Mouse (Mus musculus) cortical plate, adult 2 months (tissue): Measurements from ENCODE around the gene Grin2b.

ENCODE experiments used
- CTCF ChIP-seq: fragments of 200-500 bp; IDR thresholded peaks from 2 replicates; pipeline ENCODE4 v1.5.1; 2011; ENCODE audit warnings: mild to moderate bottlenecking, control low read depth, low read length; ENCODE audit not compliant: insufficient read depth; ENCODE audit errors: extremely low read depth
- POLR2A ChIP-seq: fragments of 200-500 bp; IDR thresholded peaks from 2 replicates; pipeline ENCODE4 v1.6.1; 2011; ENCODE audit warnings: mild to moderate bottlenecking, low read length, control low read depth; ENCODE audit not compliant: insufficient read depth; ENCODE audit errors: extremely low read depth

- TF ChIP-seq CTCF (no peak), POLR2A (no peak)
Observed at GRCm38 (mm10) chr6:135993378-135993777, 179.9 kb downstream of the Grin2b start.
